Mouse (Mus musculus) neural tube, embryonic 13.5 days (tissue): ENCODE results near the gene Nmu. TPM values are rescaled to one million over a fixed set of nuclear protein-coding genes. Genes with fewer than 3 reads are reported as not detected.
A peak's percentile ranks its signal among the peaks of the same experiment; 100 is the strongest.

Experiments used
- ATAC-seq: fragments of 200-750 bp; cut with Nextera tagmentation; 2 replicates; pipeline ENCODE4 v1.8.0; 2017; ENCODE audit warnings: low read depth, mild to moderate bottlenecking, moderate TSS enrichment, moderate library complexity
- H3K27ac ChIP-seq: fragments of 300-500 bp; sonication (generic); replicated peaks from 2 replicates; pipeline ENCODE4 v1.5.1; 2015; ENCODE audit warnings: moderate library complexity, mild to moderate bottlenecking, inconsistent platforms
- H3K27me3 ChIP-seq: fragments of 300-500 bp; sonication (generic); 2 replicates; pipeline ENCODE4 v1.6.1; 2015; ENCODE audit warnings: mild to moderate bottlenecking, inconsistent platforms
- H3K36me3 ChIP-seq: fragments of 300-500 bp; sonication (generic); 2 replicates; pipeline ENCODE4 v1.6.1; 2015; ENCODE audit warnings: mild to moderate bottlenecking, inconsistent platforms
- H3K4me1 ChIP-seq: fragments of 300-500 bp; sonication (generic); replicated peaks from 2 replicates; pipeline ENCODE4 v1.6.1; 2015; ENCODE audit warnings: inconsistent platforms
- H3K4me2 ChIP-seq: fragments of 300-500 bp; sonication (generic); 2 replicates; pipeline ENCODE4 v1.6.1; 2015; ENCODE audit warnings: inconsistent platforms, mild to moderate bottlenecking, moderate library complexity
- H3K4me3 ChIP-seq: fragments of 300-500 bp; sonication (generic); 2 replicates; pipeline ENCODE4 v1.5.1; 2015; ENCODE audit warnings: mild to moderate bottlenecking, inconsistent platforms
- H3K9ac ChIP-seq: fragments of 300-500 bp; sonication (generic); 2 replicates; pipeline ENCODE4 v1.6.1; 2015; ENCODE audit warnings: moderate library complexity, mild to moderate bottlenecking, inconsistent platforms
- H3K9me3 ChIP-seq: fragments of 300-500 bp; sonication (generic); 2 replicates; pipeline ENCODE4 v1.6.1; 2016; ENCODE audit warnings: inconsistent platforms
- WGBS: fragments of 180-500 bp; shearing (Covaris S2); methylation state at CpG from one replicate; pipeline ENCODE4 v1.1.7; 2015; 5-methylcytosine and 5-hydroxymethylcytosine counted together
- polyA plus RNA-seq: library from polyadenylated mRNA; unstranded; fragments of >200 nt; fragmentation: Nextera tagmentation; extraction: Ambion mirVana; gene quantifications from 2 replicates; pipeline ENCODE4 v1.2.1, GENCODE M21; 2015

Gene Nmu
- polyA plus RNA-seq = 1.5 TPM in 2 replicates

DNA sequence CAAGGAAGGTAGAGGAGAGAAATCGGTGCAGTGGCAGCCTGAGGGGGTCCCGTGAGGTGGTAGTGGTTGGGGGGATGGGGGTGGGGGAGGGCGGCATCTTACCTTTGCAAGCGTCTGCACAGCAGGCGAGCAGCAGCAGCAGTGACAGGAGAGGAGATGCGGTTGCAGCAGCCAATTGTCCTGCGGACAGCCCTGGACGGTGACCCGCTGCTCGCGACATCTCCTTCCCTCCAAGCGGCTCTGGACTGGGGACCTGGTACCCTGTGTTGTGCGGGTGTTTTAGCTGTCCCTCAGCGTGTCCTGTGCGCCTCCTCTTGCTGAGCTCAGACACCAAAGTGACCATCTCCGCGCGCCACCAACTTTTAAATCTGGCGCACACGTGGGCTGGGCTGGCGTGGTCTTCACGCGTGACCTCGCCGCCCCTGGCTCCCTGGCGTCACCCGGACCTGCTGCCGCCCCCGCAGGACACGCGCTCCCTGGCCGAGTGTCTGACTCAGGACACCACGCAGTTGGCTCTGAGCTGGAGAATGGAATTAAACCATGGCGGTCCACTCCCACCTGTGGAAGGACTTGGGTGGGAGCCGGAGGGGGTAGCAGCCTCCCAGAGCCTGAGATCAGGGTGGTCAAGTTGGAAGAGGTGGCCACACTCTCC is at the start of gene Nmu:
Gene Nmu (minus strand): TSS at position 336 of the 652 bp plus-strand sequence.
- peaks cover 12% of the 10 kb centered on the region for H3K4me1 ChIP-seq
- H3K9me3 ChIP-seq = no peaks in the 10 kb centered on the region
- H3K27ac ChIP-seq = no peak within 1 kb of the TSS
- peak within 1 kb of the TSS; percentile 67 for H3K4me2 ChIP-seq
- peak within 1 kb of the TSS; percentile 34 for H3K4me3 ChIP-seq
- 5% methylated on average over 34 of the region's 35 CpGs for WGBS
- ATAC-seq = peak; percentile 40; the same call in 1 of the 2 replicates
- peak within 1 kb of the TSS; percentile 27; the same call in 1 of the 2 replicates for H3K9ac ChIP-seq
- no peaks in the 10 kb centered on the region for H3K36me3 ChIP-seq
- peaks cover 29% of the 10 kb centered on the region for H3K27me3 ChIP-seq

DNA sequence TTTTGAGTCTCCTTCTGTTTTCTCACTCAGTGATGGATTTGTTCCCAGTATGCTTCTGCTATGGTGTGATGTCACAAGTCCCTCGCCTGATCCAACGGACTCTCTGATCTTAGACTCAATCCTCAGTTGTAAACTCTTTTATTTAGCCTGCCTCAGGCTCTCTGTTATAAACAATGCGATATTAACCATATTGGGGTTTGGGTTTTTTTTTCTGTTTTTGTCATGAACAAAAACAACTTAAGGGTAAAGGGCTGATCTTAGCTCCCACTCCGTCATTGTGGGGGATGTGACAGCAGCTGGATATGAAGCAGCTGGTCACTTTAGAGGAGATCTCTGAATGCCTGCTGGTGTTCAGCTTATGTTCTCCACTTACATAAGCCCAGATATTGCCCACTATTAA is 48.1 kb upstream of the Nmu start:
- 83% methylated on average over 4 of the region's 4 CpGs for WGBS
- no peak for ATAC-seq
- H3K27me3 ChIP-seq = no peaks in the 10 kb centered on the region
- H3K9ac ChIP-seq = no peak overlapping the region
- H3K4me3 ChIP-seq = no peak overlapping the region
- H3K9me3 ChIP-seq = no peaks in the 10 kb centered on the region
- no peaks in the 10 kb centered on the region for H3K4me1 ChIP-seq
- H3K4me2 ChIP-seq = no peak overlapping the region
- H3K36me3 ChIP-seq = no peaks in the 10 kb centered on the region
- no peak overlapping the region for H3K27ac ChIP-seq

DNA sequence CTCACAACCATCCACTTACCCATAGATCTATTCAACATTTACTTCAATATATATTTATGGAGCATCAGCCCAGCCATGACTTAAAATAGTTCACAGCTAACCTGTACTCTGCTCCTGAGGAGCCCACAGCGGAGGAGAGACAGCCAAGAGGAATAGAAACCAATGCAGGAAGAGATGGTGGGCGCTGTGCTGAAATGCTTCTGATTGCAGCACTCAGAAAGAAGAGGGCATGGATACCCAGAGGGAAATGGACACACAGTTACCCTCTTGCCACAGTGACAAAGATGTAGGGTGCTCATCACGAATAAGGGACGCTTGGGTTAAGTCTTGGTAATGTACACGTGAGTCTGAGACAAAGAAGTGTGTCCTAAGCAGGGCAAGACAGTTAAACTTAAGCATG is 30.8 kb upstream of the Nmu start:
- H3K4me3 ChIP-seq = no peak overlapping the region

GRCm38 (mm10) chr5:76389041-76389795 is 25.6 kb upstream of the Nmu start:
- no peaks in the 10 kb centered on the region for H3K4me1 ChIP-seq
- no peak overlapping the region for H3K4me3 ChIP-seq
- H3K27me3 ChIP-seq = no peaks in the 10 kb centered on the region
- 87% methylated on average over 10 of the region's 10 CpGs for WGBS
- no peak overlapping the region for H3K4me2 ChIP-seq
- ATAC-seq = no peak
- H3K9me3 ChIP-seq = no peaks in the 10 kb centered on the region
- no peaks in the 10 kb centered on the region for H3K36me3 ChIP-seq
- no peak overlapping the region for H3K9ac ChIP-seq
- no peak overlapping the region for H3K27ac ChIP-seq

More for the DNA sequence above, 30.8 kb upstream of the Nmu start:
- 92% methylated on average over 5 of the region's 5 CpGs for WGBS
- Histone ChIP-seq H3K4me1 (no peaks in the 10 kb centered on the region), H3K27ac (no peak overlapping the region), H3K27me3 (no peaks in the 10 kb centered on the region), H3K4me2 (no peak overlapping the region), H3K9me3 (no peaks in the 10 kb centered on the region), H3K36me3 (no peaks in the 10 kb centered on the region), H3K9ac (no peak overlapping the region)
- ATAC-seq = no peak

GRCm38 (mm10) chr5:76388474-76388873 is 24.9 kb upstream of the Nmu start:
- Histone ChIP-seq H3K27ac (no peak overlapping the region), H3K4me1 (no peaks in the 10 kb centered on the region), H3K4me3 (no peak overlapping the region), H3K27me3 (no peaks in the 10 kb centered on the region), H3K36me3 (no peaks in the 10 kb centered on the region), H3K9ac (no peak overlapping the region), H3K4me2 (no peak overlapping the region), H3K9me3 (no peaks in the 10 kb centered on the region)
- WGBS = 91% methylated on average over 2 of the region's 2 CpGs
- ATAC-seq = no peak

GRCm38 (mm10) chr5:76383673-76384072 is 20.1 kb upstream of the Nmu start:
- no peak overlapping the region for H3K4me2 ChIP-seq
- H3K9me3 ChIP-seq = no peaks in the 10 kb centered on the region
- H3K9ac ChIP-seq = no peak overlapping the region
- no peaks in the 10 kb centered on the region for H3K27me3 ChIP-seq
- H3K27ac ChIP-seq = no peak overlapping the region
- no peaks in the 10 kb centered on the region for H3K36me3 ChIP-seq
- no peak for ATAC-seq
- no peak overlapping the region for H3K4me3 ChIP-seq
- WGBS = 83% methylated on average over 6 of the region's 6 CpGs
- no peaks in the 10 kb centered on the region for H3K4me1 ChIP-seq

- WGBS = 90% methylated on average over 5 of the region's 5 CpGs
- Histone ChIP-seq H3K36me3 (no peaks in the 10 kb centered on the region), H3K4me2 (no peak overlapping the region), H3K4me3 (no peak overlapping the region), H3K27me3 (no peaks in the 10 kb centered on the region), H3K4me1 (no peaks in the 10 kb centered on the region), H3K27ac (no peak overlapping the region), H3K9ac (no peak overlapping the region), H3K9me3 (no peaks in the 10 kb centered on the region)
- ATAC-seq = no peak
These were observed 18.2 kb upstream of the Nmu start for GRCm38 (mm10) chr5:76381836-76382235.

- no peaks in the 10 kb centered on the region for H3K4me1 ChIP-seq
- ATAC-seq = no peak
- no peaks in the 10 kb centered on the region for H3K9me3 ChIP-seq
- no peak overlapping the region for H3K4me3 ChIP-seq
- no peak overlapping the region for H3K27ac ChIP-seq
- no peak overlapping the region for H3K4me2 ChIP-seq
- H3K27me3 ChIP-seq = no peaks in the 10 kb centered on the region
- H3K9ac ChIP-seq = no peak overlapping the region
- 51% methylated on average over 3 of the region's 3 CpGs for WGBS
- H3K36me3 ChIP-seq = no peaks in the 10 kb centered on the region
These were observed 15.6 kb upstream of the Nmu start for GRCm38 (mm10) chr5:76379216-76379615.

- 84% methylated on average over 8 of the region's 8 CpGs for WGBS
- Histone ChIP-seq H3K9ac (no peak overlapping the region), H3K4me1 (no peaks in the 10 kb centered on the region), H3K27ac (no peak overlapping the region), H3K4me2 (no peak overlapping the region), H3K27me3 (peaks cover 3% of the 10 kb centered on the region), H3K4me3 (no peak overlapping the region), H3K9me3 (no peaks in the 10 kb centered on the region), H3K36me3 (no peaks in the 10 kb centered on the region)
- ATAC-seq = no peak
These were observed 5.7 kb upstream of the Nmu start for GRCm38 (mm10) chr5:76369215-76369840.

GRCm38 (mm10) chr5:76365406-76365805 is 1.8 kb upstream of the Nmu start:
- Histone ChIP-seq H3K36me3 (no peaks in the 10 kb centered on the region), H3K4me3 (no peak overlapping the region), H3K4me2 (no peak overlapping the region), H3K9ac (no peak overlapping the region), H3K4me1 (peaks cover 12% of the 10 kb centered on the region), H3K9me3 (no peaks in the 10 kb centered on the region), H3K27me3 (peaks cover 29% of the 10 kb centered on the region), H3K27ac (no peak overlapping the region)
- 36% methylated on average over 5 of the region's 5 CpGs for WGBS
- ATAC-seq = no peak

DNA sequence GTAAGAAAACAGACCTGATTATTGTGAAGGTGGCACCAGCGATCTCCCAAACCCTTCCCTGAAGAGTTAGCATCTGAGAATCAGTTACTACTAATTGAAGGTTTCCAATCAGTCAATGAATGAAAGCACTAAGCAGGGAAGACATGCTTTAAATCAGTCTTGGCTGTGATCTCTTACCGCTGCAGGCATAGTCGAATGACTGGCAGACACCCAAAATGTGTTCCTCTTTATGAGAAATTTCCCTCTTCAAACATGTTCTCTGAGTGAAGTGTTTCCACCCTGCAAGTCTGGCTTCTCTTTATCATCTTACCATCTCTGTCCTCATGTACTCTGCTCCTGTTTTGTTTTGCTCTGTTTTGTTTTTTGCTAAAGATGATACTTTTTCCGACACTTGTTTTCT is 2.8 kb downstream of the Nmu start:
- Histone ChIP-seq H3K4me2 (no peak overlapping the region), H3K9me3 (no peaks in the 10 kb centered on the region), H3K4me1 (peaks cover 12% of the 10 kb centered on the region), H3K9ac (no peak overlapping the region), H3K4me3 (no peak overlapping the region), H3K27me3 (peaks cover 29% of the 10 kb centered on the region), H3K36me3 (no peaks in the 10 kb centered on the region), H3K27ac (no peak overlapping the region)
- ATAC-seq = no peak
- WGBS = 84% methylated on average over 4 of the region's 4 CpGs

- 69% methylated on average over 1 of the region's 1 CpGs for WGBS
- no peaks in the 10 kb centered on the region for H3K36me3 ChIP-seq
- H3K4me1 ChIP-seq = peaks cover 12% of the 10 kb centered on the region
- peaks cover 29% of the 10 kb centered on the region for H3K27me3 ChIP-seq
- H3K4me3 ChIP-seq = no peak overlapping the region
- H3K4me2 ChIP-seq = no peak overlapping the region
- no peak overlapping the region for H3K9ac ChIP-seq
- no peaks in the 10 kb centered on the region for H3K9me3 ChIP-seq
- no peak for ATAC-seq
- no peak overlapping the region for H3K27ac ChIP-seq
These were observed 3.5 kb downstream of the Nmu start for GRCm38 (mm10) chr5:76360057-76360456.
